Mouse (Mus musculus): ENCODE results near the gene Ankzf1. TPM values are rescaled to one million over a fixed set of nuclear protein-coding genes. Genes with fewer than 3 reads are reported as not detected.

Gene Ankzf1
- polyA plus RNA-seq, 1 experiment from 2014 or later = 32.7 TPM

DNA sequence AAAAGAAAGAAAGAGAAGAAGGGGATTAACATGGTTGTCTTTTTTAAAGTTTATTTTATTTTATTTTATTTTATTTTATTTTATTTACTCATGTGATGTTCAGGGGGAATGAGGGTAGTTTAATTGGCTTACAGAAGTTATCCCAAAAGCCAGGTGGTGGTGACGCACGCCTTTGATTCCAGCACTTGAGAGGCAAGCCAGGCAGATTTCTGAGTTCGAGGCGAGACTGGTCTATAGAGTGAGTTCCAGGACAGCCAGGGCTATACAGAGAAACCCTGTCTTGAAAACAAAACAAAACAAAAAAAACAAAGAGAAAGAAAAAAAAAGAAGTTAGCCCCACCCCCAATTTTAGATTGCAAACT, 31.7 kb upstream of the Ankzf1 start:
- Histone ChIP-seq H3K9me3 (ENCODE audit: control insufficient read depth, low read length) (no peaks in the 10 kb centered on the region), H3K27ac (ENCODE audit: low read length) (no peak overlapping the region), H3K9ac (replicated peaks; ENCODE audit: low read depth, low read length) (no peak overlapping the region), H3K36me3 (ENCODE audit: control insufficient read depth, insufficient read depth) (no peaks in the 10 kb centered on the region), H3K4me1 (replicated peaks; ENCODE audit: control insufficient read depth, insufficient read depth, low read length) (no peaks in the 10 kb centered on the region), H3K4me2 (ENCODE audit: low read length) (no peak overlapping the region), H3K27me3 (replicated peaks; ENCODE audit: control insufficient read depth, insufficient read depth, low read length) (no peaks in the 10 kb centered on the region), H3K4me3 (replicated peaks; ENCODE audit: low read length) (no peak overlapping the region)
- no peak for ATAC-seq
- 71% methylated on average over 4 of the region's 4 CpGs for WGBS

- peaks cover 13% of the 10 kb centered on the region for H3K4me1 ChIP-seq (replicated peaks; ENCODE audit: control insufficient read depth, insufficient read depth, low read length)
- H3K9ac ChIP-seq (replicated peaks; ENCODE audit: low read depth, low read length) = peak overlapping the region; percentile 39; the same call in 1 of the 2 replicates
- peak overlapping the region; percentile 88 for H3K4me2 ChIP-seq (ENCODE audit: low read length)
- no peak; the same call in 1 of the 2 replicates for ATAC-seq
- WGBS = 6% methylated on average over 7 of the region's 7 CpGs
- H3K27ac ChIP-seq (ENCODE audit: low read length) = peak overlapping the region; percentile 23; the same call in 1 of the 2 replicates
- H3K4me3 ChIP-seq (replicated peaks; ENCODE audit: low read length) = peak overlapping the region; percentile 93
- H3K9me3 ChIP-seq (ENCODE audit: control insufficient read depth, low read length) = no peaks in the 10 kb centered on the region
- H3K27me3 ChIP-seq (replicated peaks; ENCODE audit: control insufficient read depth, insufficient read depth, low read length) = no peaks in the 10 kb centered on the region
- peaks cover 21% of the 10 kb centered on the region for H3K36me3 ChIP-seq (ENCODE audit: control insufficient read depth, insufficient read depth)
Observed at GRCm38 (mm10) chr1:75168093-75168471, 23.9 kb upstream of the Ankzf1 start.

DNA sequence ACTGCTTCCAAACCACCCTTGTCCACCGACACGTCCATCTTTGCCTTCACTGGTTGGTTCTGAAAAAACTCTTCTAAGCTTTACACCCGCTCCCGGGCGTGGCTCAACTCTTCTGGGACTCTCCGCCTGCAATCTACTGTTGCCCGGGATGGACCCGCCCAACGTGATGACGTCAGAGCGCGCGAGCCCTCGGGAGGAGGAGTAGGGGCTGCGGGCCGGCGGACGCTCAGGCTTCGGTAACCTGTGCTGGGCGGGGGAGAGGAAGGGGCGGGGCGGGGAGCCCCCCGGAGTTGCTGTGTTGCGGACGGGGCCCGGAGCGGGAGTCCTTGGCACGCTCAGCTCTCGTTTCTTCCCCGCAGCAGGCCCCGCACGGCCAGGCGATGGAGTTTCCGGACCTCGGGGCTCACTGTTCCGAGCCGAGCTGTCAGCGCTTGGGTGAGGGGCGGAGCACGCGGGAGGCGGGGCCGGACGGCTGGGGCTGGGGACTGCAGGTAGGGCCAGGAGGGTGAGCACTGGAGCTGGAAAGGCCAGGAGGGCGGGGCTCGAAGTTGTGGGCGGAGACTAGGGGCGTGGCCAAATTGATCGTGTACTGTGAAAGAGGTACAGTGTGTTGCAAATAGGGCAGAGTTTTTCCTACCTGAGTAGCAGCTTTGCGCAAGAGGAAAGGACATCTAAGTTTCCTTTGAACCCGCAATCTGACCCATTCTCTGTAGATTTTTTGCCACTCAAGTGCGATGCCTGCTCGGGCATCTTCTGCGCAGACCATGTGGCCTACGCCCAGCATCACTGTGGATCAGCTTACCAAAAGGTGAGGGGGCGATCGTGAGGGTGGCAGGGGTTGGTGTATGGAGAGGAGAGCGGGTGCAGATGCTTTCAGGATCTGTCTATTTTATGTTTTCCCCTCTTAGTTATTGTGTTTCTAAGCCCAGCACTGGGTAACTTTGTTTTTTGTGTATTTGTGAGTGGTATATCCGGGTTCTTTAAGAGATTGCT, 23.2 kb upstream of the Ankzf1 start, which contains the start of gene Zfand2b:
Gene Zfand2b, plus strand, starts transcription at position 175 of the 993 bp plus-strand sequence.
- H3K9me3 ChIP-seq (ENCODE audit: control insufficient read depth, low read length) = no peaks in the 10 kb centered on the region
- peaks cover 13% of the 10 kb centered on the region for H3K4me1 ChIP-seq (replicated peaks; ENCODE audit: control insufficient read depth, insufficient read depth, low read length)
- WGBS = under 1% methylated on average over 50 of the region's 59 CpGs
- H3K4me3 ChIP-seq (replicated peaks; ENCODE audit: low read length) = peak within 1 kb of the TSS; percentile 93
- ATAC-seq = peak; percentile 98
- no peaks in the 10 kb centered on the region for H3K27me3 ChIP-seq (replicated peaks; ENCODE audit: control insufficient read depth, insufficient read depth, low read length)
- peak within 1 kb of the TSS; percentile 88 for H3K4me2 ChIP-seq (ENCODE audit: low read length)
- H3K36me3 ChIP-seq (ENCODE audit: control insufficient read depth, insufficient read depth) = peaks cover 21% of the 10 kb centered on the region
- peak within 1 kb of the TSS; percentile 88 for H3K27ac ChIP-seq (ENCODE audit: low read length)
- peak within 1 kb of the TSS; percentile 89 for H3K9ac ChIP-seq (replicated peaks; ENCODE audit: low read depth, low read length)

DNA sequence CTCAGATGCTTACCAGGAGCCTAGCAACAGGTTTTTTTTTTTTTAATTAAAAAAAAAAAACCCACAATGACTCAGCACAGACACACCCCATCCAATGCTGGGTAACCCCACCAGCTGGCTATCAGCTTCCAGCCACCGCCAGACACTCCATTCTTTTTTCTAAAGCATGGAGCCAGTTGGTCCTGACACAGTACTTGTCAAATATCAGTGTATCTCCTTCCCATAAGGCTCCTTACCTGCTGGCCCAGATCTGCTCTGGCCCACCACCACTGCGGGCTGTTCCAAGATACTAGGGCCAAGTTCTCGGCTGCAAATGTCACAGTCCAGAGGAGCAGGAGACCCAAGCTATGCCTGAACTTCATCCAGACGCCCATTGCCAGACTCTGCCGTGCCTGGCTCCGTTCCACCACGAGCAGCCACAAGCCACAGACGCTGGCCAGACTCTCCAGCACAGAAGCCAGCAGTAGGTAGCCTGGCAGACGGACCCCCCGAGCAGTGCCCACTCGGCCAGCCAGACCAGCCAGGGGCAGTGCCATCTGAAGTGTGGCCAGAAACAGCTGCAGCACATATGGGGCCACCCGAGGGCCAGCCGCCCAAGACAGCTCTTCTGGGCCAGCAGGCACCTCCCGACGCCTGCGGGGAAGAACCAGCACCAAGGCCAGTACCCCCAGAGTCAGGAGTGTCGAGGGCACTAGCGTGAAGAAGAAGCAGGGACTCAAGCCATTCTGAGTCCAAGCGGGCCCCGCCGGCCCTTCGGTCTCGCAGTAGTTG, 12.4 kb upstream of the Ankzf1 start:
- Histone ChIP-seq H3K27me3 (replicated peaks; ENCODE audit: control insufficient read depth, insufficient read depth, low read length) (no peaks in the 10 kb centered on the region), H3K36me3 (ENCODE audit: control insufficient read depth, insufficient read depth) (peaks cover 22% of the 10 kb centered on the region), H3K4me2 (ENCODE audit: low read length) (peak overlapping the region; percentile 99), H3K9me3 (ENCODE audit: control insufficient read depth, low read length) (no peaks in the 10 kb centered on the region), H3K4me1 (replicated peaks; ENCODE audit: control insufficient read depth, insufficient read depth, low read length) (peaks cover 21% of the 10 kb centered on the region), H3K4me3 (replicated peaks; ENCODE audit: low read length) (peak overlapping the region; percentile 53), H3K27ac (ENCODE audit: low read length) (peak overlapping the region; percentile 21), H3K9ac (replicated peaks; ENCODE audit: low read depth, low read length) (peak overlapping the region; percentile 73)
- 5% methylated on average over 23 of the region's 23 CpGs for WGBS
- ATAC-seq = peak; percentile 48

- WGBS = 0% methylated on average over 31 of the region's 31 CpGs
- no peaks in the 10 kb centered on the region for H3K9me3 ChIP-seq (ENCODE audit: control insufficient read depth, low read length)
Observed at GRCm38 (mm10) chr1:75180105-75180590, 11.8 kb upstream of the Ankzf1 start, which contains the start of gene Abcb6. Gene Abcb6 (minus strand): TSS chr1:75180392.

DNA sequence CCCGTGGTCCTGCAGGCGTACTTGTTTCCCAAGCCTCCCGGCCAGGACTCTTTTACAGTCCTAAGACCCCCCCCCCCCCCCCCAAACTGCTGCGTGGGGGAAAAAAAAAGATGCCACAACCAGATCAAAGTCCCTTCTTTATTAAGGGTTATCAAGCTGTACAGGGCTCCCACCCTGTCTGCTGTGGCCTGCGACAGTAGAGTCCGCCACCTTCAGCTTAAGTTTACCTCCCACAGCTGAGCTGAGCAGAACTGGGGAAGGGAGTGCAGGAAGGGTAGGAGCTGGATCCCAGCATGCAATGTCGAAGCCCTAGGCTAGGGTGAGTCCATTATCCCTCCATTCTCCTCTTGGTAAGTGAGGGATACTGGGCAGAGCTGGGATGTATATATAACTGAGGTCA, 11.2 kb upstream of the Ankzf1 start:
- Histone ChIP-seq H3K4me2 (ENCODE audit: low read length) (peak overlapping the region; percentile 99), H3K27me3 (replicated peaks; ENCODE audit: control insufficient read depth, insufficient read depth, low read length) (no peaks in the 10 kb centered on the region), H3K36me3 (ENCODE audit: control insufficient read depth, insufficient read depth) (peaks cover 26% of the 10 kb centered on the region), H3K9ac (replicated peaks; ENCODE audit: low read depth, low read length) (no peak overlapping the region), H3K9me3 (ENCODE audit: control insufficient read depth, low read length) (no peaks in the 10 kb centered on the region), H3K27ac (ENCODE audit: low read length) (no peak overlapping the region), H3K4me1 (replicated peaks; ENCODE audit: control insufficient read depth, insufficient read depth, low read length) (peaks cover 21% of the 10 kb centered on the region), H3K4me3 (replicated peaks; ENCODE audit: low read length) (peak overlapping the region; percentile 53)
- no peak for ATAC-seq
- WGBS = 29% methylated on average over 7 of the region's 7 CpGs

More at GRCm38 (mm10) chr1:75180105-75180590, 11.8 kb upstream of the Ankzf1 start, which contains the start of gene Abcb6:
- peak within 1 kb of the TSS; percentile 73 for H3K9ac ChIP-seq (replicated peaks; ENCODE audit: low read depth, low read length)
- H3K27me3 ChIP-seq (replicated peaks; ENCODE audit: control insufficient read depth, insufficient read depth, low read length) = no peaks in the 10 kb centered on the region
- H3K4me1 ChIP-seq (replicated peaks; ENCODE audit: control insufficient read depth, insufficient read depth, low read length) = peaks cover 21% of the 10 kb centered on the region
- peak within 1 kb of the TSS; percentile 53 for H3K4me3 ChIP-seq (replicated peaks; ENCODE audit: low read length)
- peaks cover 23% of the 10 kb centered on the region for H3K36me3 ChIP-seq (ENCODE audit: control insufficient read depth, insufficient read depth)
- H3K27ac ChIP-seq (ENCODE audit: low read length) = peak within 1 kb of the TSS; percentile 21
- peak within 1 kb of the TSS; percentile 99 for H3K4me2 ChIP-seq (ENCODE audit: low read length)
- ATAC-seq = peak; percentile 95

- Histone ChIP-seq H3K36me3 (ENCODE audit: control insufficient read depth, insufficient read depth) (peaks cover 30% of the 10 kb centered on the region), H3K4me3 (replicated peaks; ENCODE audit: low read length) (no peak overlapping the region), H3K27me3 (replicated peaks; ENCODE audit: control insufficient read depth, insufficient read depth, low read length) (no peaks in the 10 kb centered on the region), H3K4me1 (replicated peaks; ENCODE audit: control insufficient read depth, insufficient read depth, low read length) (peaks cover 21% of the 10 kb centered on the region), H3K9me3 (ENCODE audit: control insufficient read depth, low read length) (no peaks in the 10 kb centered on the region), H3K27ac (ENCODE audit: low read length) (no peak overlapping the region), H3K4me2 (ENCODE audit: low read length) (no peak overlapping the region), H3K9ac (replicated peaks; ENCODE audit: low read depth, low read length) (no peak overlapping the region)
- 89% methylated on average over 4 of the region's 4 CpGs for WGBS
- ATAC-seq = no peak
Observed at GRCm38 (mm10) chr1:75181377-75181870, 10.5 kb upstream of the Ankzf1 start.

GRCm38 (mm10) chr1:75182160-75182559, 9.8 kb upstream of the Ankzf1 start:
- Histone ChIP-seq H3K9ac (replicated peaks; ENCODE audit: low read depth, low read length) (no peak overlapping the region), H3K36me3 (ENCODE audit: control insufficient read depth, insufficient read depth) (peaks cover 28% of the 10 kb centered on the region), H3K4me3 (replicated peaks; ENCODE audit: low read length) (no peak overlapping the region), H3K27me3 (replicated peaks; ENCODE audit: control insufficient read depth, insufficient read depth, low read length) (no peaks in the 10 kb centered on the region), H3K27ac (ENCODE audit: low read length) (no peak overlapping the region), H3K4me2 (ENCODE audit: low read length) (no peak overlapping the region), H3K4me1 (replicated peaks; ENCODE audit: control insufficient read depth, insufficient read depth, low read length) (peaks cover 21% of the 10 kb centered on the region), H3K9me3 (ENCODE audit: control insufficient read depth, low read length) (no peaks in the 10 kb centered on the region)
- WGBS = 73% methylated on average over 4 of the region's 4 CpGs
- no peak for ATAC-seq
